Mouse (Mus musculus): Measurements from ENCODE around the gene G530012D18Rik.
"Not testable (repeated sequence)": the region's sequence is repeated elsewhere in the genome, so short reads cannot be mapped to it uniquely, and the experiment has no call there.

Gene G530012D18Rik

GRCm38 (mm10) chr1:85575376-85575775, at the start of gene G530012D18Rik:
G530012D18Rik (plus strand) TSS chr1:85575676.
- not testable (repeated sequence) for DNase-seq (ENCODE audit: inconsistent age in 2 of 2, low spot score in 1 of 2)

DNA sequence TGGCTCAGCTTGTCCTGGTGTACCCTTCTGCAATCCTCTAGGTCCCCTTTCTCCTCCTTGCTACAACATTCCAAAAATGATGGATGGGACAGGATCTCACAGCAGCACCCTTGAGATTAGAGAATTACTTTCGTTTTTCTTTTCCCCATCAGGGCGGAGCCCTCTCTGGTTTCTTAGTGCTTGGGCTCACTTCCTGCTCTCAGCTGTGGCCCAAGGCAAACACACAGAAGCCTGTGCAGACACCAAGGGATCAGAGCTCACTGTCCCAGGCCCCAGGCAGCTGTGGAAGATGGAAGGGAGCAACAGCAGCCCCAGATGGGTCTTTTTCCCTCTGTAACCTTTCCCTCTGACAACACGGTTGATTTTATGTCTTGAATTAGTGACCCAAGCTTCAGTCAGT, 49.1 kb upstream of the G530012D18Rik start:
- peak in 1 of 2 experiments; percentile 33 for DNase-seq (ENCODE audit: inconsistent age in 2 of 2, low spot score in 1 of 2)

- DNase-seq (ENCODE audit: inconsistent age in 2 of 2, low spot score in 1 of 2) = peak in 1 of 2 experiments; percentile 34
Observed at GRCm38 (mm10) chr1:85528451-85529110, 46.9 kb upstream of the G530012D18Rik start.

GRCm38 (mm10) chr1:85543818-85544217, 31.7 kb upstream of the G530012D18Rik start:
- not testable (repeated sequence) for DNase-seq (ENCODE audit: inconsistent age in 2 of 2, low spot score in 1 of 2)

GRCm38 (mm10) chr1:85546442-85546841, 29.0 kb upstream of the G530012D18Rik start:
- DNase-seq (ENCODE audit: inconsistent age in 2 of 2, low spot score in 1 of 2) = not testable (repeated sequence)

GRCm38 (mm10) chr1:85555261-85555660, 20.2 kb upstream of the G530012D18Rik start:
- DNase-seq (ENCODE audit: inconsistent age in 2 of 2, low spot score in 1 of 2) = peak; percentile 11 to 46

GRCm38 (mm10) chr1:85573554-85573953, 1.9 kb upstream of the G530012D18Rik start:
- peak in 1 of 2 experiments; percentile 34 for DNase-seq (ENCODE audit: inconsistent age in 2 of 2, low spot score in 1 of 2)

DNA sequence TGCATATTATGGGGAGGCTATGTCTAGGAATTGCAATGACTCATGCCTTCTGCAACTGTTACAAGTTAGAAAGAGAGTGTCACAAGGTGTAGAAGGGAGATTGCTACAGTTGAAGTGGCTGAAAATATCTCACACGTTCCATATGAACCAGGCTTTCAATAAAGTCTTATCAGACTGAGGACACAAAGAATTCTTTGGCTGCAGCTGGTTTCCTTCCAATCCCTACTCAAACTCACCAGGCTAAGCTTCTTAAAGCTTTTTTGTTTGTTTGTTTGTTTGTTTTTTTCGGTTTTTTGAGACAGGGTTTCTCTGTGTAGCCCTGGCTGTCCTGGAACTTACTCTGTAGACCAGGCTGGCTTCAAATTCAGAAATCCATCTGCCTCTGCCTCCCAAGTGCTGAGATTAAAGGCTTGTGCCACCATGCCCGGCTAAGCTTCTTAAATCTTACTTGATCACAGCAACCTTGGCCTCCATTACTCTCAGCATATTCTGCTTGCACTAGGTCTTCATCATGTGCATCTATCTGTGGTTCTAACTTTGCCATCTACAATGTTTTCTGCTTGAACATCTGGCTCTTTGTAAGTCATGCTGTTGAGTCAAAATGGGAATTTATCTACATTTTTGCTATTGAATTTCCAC, 3.0 kb downstream of the G530012D18Rik start:
- DNase-seq (ENCODE audit: inconsistent age in 2 of 2, low spot score in 1 of 2) = peak in 1 of 2 experiments; percentile 30

GRCm38 (mm10) chr1:85579199-85580147, 4.0 kb downstream of the G530012D18Rik start:
- not testable (repeated sequence) for DNase-seq (ENCODE audit: inconsistent age in 2 of 2, low spot score in 1 of 2)

DNA sequence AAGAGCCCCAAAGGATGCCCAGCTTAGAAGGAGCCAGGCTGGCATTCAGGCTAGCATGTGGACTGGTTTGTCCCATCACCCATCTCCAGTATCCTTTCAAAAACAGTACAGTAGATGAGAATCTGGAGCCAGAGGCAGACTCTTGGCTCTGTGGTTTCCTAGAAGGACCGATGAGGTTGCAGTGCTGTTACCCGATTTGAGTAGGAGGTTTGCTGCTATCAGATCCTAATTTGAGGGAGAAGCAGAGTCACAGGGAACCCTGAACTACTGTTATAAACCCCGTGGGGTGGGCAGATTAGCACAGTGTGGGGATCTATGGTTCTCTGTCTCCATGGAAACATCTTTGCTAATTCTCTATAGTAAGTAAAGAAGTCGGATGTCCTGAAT, 4.7 kb downstream of the G530012D18Rik start:
- DNase-seq (ENCODE audit: inconsistent age in 2 of 2, low spot score in 1 of 2) = not testable (repeated sequence)

DNA sequence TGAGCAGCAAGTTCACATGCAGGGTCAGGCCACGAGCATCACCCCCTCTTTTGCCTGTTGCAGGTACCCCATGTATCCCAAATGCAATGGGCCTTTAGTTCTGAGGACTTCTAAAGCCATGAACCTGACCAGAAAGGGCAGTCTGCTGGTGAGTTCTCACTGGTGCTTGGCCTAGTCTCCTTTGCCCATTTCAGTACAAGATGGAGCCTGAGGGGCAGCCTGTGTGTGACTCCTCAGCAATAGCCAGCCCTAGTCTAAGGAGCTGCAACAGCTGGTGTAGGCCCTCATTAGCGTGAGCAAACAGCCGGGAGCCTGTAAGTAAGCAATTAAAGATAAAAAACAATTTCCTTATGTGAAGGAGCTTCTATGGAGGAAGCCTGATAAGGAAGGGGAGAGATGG, 5.1 kb downstream of the G530012D18Rik start:
- not testable (repeated sequence) for DNase-seq (ENCODE audit: inconsistent age in 2 of 2, low spot score in 1 of 2)

GRCm38 (mm10) chr1:85581518-85581917, 6.0 kb downstream of the G530012D18Rik start:
- DNase-seq (ENCODE audit: inconsistent age in 2 of 2, low spot score in 1 of 2) = peak in 1 of 2 experiments; percentile 56

- DNase-seq (ENCODE audit: inconsistent age in 2 of 2, low spot score in 1 of 2) = peak in 1 of 2 experiments; percentile 20
Observed at GRCm38 (mm10) chr1:85588697-85589096, 13.2 kb downstream of the G530012D18Rik start.

- DNase-seq (ENCODE audit: inconsistent age in 2 of 2, low spot score in 1 of 2) = not testable (repeated sequence)
Observed at GRCm38 (mm10) chr1:85592526-85592925, 17.1 kb downstream of the G530012D18Rik start.

DNA sequence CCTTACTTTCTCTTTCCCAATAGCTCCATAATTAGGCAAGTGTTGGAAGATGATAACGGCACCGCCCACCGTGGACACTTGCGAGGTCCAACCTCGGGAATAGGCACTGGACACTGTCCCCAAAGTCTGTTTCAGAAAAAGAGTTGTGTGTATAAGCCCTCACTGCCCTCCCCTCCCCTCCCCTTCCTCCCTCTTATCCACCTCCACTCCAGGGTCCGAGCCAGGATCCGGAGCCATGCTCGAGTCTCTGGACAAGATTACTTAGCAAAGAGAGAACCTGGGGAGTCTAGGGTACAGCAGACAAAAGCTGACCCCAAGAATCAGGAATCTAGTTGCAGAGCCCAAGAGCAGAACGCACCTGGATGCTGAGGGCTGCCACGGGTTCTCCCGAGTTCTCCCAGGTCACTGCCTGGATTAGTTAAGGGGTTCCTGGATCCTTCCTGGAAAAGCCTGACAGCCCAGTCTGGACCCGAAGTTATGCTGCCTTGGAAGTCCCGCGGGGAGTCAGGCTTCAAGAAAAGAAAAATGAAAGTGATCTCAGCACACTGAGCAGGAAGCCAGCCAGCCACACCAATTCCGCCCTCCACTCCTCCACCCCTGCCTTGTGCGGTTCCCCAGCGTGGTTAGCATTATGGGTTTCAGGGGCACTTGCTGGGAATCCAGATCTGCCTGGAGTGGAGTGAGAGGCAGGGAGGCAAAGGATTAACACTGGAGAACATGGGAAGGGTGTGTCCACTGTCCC, 23.0 kb downstream of the G530012D18Rik start, which contains the start of gene Sp110:
Gene Sp110, minus strand, starts transcription at position 547 of the 742 bp plus-strand sequence.
- DNase-seq (ENCODE audit: inconsistent age in 2 of 2, low spot score in 1 of 2) = peak in 1 of 2 experiments; percentile 57

- not testable (repeated sequence) for DNase-seq (ENCODE audit: inconsistent age in 2 of 2, low spot score in 1 of 2)
Observed at GRCm38 (mm10) chr1:85600078-85600477, 24.6 kb downstream of the G530012D18Rik start, which contains the start of gene Sp140. Sp140 (plus strand) TSS chr1:85600378.

DNA sequence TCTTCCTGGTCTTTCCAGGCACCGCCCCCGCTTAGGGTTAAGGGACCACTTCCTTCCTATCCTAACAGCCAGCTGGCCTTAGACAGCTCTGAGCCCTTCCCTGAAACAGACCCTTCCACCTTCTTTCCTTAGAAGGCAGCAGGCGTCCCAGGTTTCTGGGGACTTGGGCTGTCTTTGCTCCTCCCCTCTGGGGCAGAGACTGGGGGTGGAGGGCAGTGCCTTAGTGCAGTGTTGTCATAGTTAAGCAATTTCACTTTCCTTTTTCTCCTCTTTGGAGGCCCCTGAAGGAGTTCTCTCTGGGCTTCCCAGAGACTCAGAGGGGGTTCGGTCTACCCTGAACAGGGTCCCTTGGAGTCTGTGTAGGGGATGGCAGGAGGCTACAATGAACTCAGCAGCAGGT, 25.3 kb downstream of the G530012D18Rik start:
- peak; percentile 34 to 77 for DNase-seq (ENCODE audit: inconsistent age in 2 of 2, low spot score in 1 of 2)

- peak in 1 of 2 experiments; percentile 26 for DNase-seq (ENCODE audit: inconsistent age in 2 of 2, low spot score in 1 of 2)
Observed at GRCm38 (mm10) chr1:85604341-85604740, 28.9 kb downstream of the G530012D18Rik start.

DNA sequence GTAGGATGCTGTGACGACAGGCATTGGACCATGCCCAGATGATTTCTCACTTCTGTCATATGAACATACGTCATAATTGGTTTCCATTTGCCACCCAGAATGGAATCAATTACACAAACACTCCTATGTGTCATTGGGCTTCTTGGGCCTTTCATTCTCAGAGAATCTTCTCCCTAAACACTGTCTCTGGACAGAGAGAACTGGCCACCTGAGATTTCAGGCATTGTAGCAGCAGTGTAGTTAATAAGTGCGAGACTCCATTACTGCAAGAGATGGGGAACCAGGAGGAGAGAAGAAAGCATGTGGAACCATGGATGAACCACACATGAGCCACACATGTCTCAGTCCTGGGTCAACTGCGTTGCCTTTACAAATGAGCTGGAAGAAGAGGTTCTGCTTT, 32.9 kb downstream of the G530012D18Rik start:
- DNase-seq (ENCODE audit: inconsistent age in 2 of 2, low spot score in 1 of 2) = not testable (repeated sequence)

- DNase-seq (ENCODE audit: inconsistent age in 2 of 2, low spot score in 1 of 2) = peak in 1 of 2 experiments; percentile 47
Observed at GRCm38 (mm10) chr1:85610581-85610980, 35.1 kb downstream of the G530012D18Rik start.
